Mouse (Mus musculus) heart, embryonic 11.5 days (tissue): ENCODE measurements at regions not wholly inside any gene's neighbourhood (a gene's known extent, or its start where the extent isn't known, plus 50 kb on each side); places are given as distances from the start of the nearest gene placed in this dataset.

Experiments used
- ATAC-seq: fragments of 200-750 bp; cut with Nextera tagmentation; replicated peaks from 2 replicates; pipeline ENCODE4 v1.8.0; 2017; ENCODE audit warnings: moderate library complexity; ENCODE audit not compliant: insufficient number of reproducible peaks, low FRiP score, low TSS enrichment
- H3K27ac ChIP-seq: fragments of 300-500 bp; sonication (generic); 2 replicates; pipeline ENCODE4 v1.5.1; 2014; ENCODE audit warnings: mild to moderate bottlenecking, low read depth, low read length
- H3K27me3 ChIP-seq: fragments of 300-500 bp; sonication (generic); 2 replicates; pipeline ENCODE4 v1.6.1; 2014; ENCODE audit warnings: mild to moderate bottlenecking, low read length, mixed read lengths; ENCODE audit not compliant: control insufficient read depth, insufficient read depth
- H3K36me3 ChIP-seq: fragments of 300-500 bp; sonication (generic); 2 replicates; pipeline ENCODE4 v1.6.1; 2014; ENCODE audit warnings: mild to moderate bottlenecking, low read length, moderate library complexity, mixed read lengths; ENCODE audit not compliant: control insufficient read depth, insufficient read depth
- H3K4me1 ChIP-seq: fragments of 300-500 bp; sonication (generic); 2 replicates; pipeline ENCODE4 v1.6.1; 2014; ENCODE audit warnings: low read length; ENCODE audit not compliant: control insufficient read depth, insufficient read depth
- H3K4me2 ChIP-seq: fragments of 300-500 bp; sonication (generic); 2 replicates; pipeline ENCODE4 v1.6.1; 2014; ENCODE audit warnings: mild to moderate bottlenecking, moderate library complexity
- H3K4me3 ChIP-seq: fragments of 300-500 bp; sonication (generic); 2 replicates; pipeline ENCODE4 v1.5.1; 2014; ENCODE audit warnings: low read depth, low read length
- H3K9ac ChIP-seq: fragments of 300-500 bp; sonication (generic); 2 replicates; pipeline ENCODE4 v1.6.1; 2014; ENCODE audit warnings: mild to moderate bottlenecking, low read depth, low read length, moderate library complexity
- H3K9me3 ChIP-seq: fragments of 300-500 bp; sonication (generic); replicated peaks from 2 replicates; pipeline ENCODE4 v1.6.1; 2016; ENCODE audit warnings: low read length; ENCODE audit not compliant: control insufficient read depth
- WGBS: fragments of 180-500 bp; shearing (Covaris S2); extraction: QIAGEN DNeasy Blood & Tissue Kit; methylation state at CpG from one replicate; pipeline ENCODE4 v1.1.7; 2014; ENCODE audit not compliant: insufficient replicate concordance; 5-methylcytosine and 5-hydroxymethylcytosine counted together

DNA sequence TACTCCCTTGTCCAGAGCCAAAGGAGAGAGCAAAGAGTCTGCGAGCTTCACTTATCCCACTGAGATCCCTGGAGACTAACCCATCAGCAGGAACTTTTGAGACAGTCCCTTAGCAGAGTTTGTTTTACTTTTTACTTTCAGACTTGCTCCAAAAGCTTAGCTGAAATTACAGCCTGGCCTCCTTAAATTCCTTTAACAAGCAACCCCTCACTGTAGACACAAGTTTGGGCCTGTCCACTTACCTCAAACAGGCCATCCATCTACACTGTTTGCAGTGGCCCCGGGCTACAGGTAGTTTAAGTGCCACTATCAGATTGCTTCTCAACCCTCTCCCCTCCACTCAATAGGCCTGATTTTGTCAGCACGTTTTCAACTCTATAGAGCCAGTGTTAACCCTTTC is 291.5 kb upstream of the Tnp1 start:
- WGBS, result 13% methylated on average over 3 of the region's 3 CpGs
- ATAC-seq, result no peak
- H3K9me3 ChIP-seq, result no peaks in the 10 kb centered on the region
- H3K4me1 ChIP-seq, result peaks cover 2% of the 10 kb centered on the region; the same call in 1 of the 2 replicates
- no peaks in the 10 kb centered on the region for H3K27me3 ChIP-seq
- no peak overlapping the region for H3K4me3 ChIP-seq
- no peak overlapping the region for H3K9ac ChIP-seq
- H3K4me2 ChIP-seq, result no peak overlapping the region
- no peak overlapping the region for H3K27ac ChIP-seq
- H3K36me3 ChIP-seq, result no peaks in the 10 kb centered on the region

DNA sequence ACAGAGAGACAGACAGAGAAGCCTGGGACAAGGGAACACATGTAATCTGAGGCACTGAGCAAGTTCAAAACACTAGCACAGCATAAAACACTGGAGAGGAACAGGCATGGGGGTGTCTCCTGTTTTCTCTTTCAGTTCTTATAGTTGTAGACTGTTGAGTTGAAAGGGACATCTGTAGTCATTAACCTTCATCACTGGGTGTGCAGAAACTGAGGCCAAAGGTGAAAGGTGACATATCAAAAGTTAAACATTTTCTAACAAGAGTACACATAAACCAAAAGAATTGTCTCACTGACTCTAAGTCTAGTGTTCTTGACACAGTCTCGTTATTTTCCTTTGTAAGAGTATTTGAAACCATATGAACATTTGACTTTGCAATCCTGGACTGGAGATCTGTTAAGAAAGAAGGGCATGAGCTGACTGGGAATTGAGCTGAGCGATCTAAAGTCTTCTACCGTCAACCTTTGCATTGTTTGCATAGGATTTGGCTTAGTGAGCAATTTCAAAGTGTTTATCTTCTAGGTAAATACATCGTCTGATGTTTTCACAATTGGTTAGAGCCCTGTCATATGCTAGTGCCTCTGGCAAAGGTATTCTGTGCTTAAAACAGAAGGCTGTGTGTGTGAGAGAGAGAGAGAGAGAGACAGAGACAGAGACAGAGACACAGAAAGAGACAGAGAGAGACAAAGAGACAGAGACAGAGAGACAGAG is 284.4 kb upstream of the Tnp1 start:
- no peaks in the 10 kb centered on the region for H3K4me1 ChIP-seq
- H3K27ac ChIP-seq, result no peak overlapping the region
- 63% methylated on average over 4 of the region's 4 CpGs for WGBS
- H3K4me2 ChIP-seq, result no peak overlapping the region
- H3K36me3 ChIP-seq, result no peaks in the 10 kb centered on the region
- no peak for ATAC-seq
- no peak overlapping the region for H3K4me3 ChIP-seq
- H3K9me3 ChIP-seq, result no peaks in the 10 kb centered on the region
- H3K9ac ChIP-seq, result no peak overlapping the region
- no peaks in the 10 kb centered on the region for H3K27me3 ChIP-seq

DNA sequence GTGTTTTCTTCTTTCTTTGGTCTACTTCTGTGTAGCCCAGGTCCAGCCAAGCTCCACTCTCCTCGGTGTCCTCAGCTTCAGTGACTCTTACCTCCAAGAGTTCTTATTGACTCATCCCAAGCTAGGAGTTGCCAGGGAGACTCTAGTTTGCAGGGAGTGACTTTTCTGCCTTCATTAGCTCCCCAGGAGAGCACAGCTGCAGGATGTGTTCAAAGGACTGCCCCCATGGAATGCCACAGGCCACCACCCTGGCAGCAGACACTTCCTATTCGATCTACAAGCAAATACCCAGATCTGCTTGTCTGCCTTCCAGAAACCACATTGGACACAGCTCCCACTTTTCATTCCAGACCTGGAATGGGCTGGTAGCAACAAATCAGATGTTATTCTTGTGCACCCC is 269.6 kb upstream of the Tnp1 start:
- H3K27ac ChIP-seq, result no peak overlapping the region
- WGBS, result 70% methylated on average over 2 of the region's 2 CpGs
- no peaks in the 10 kb centered on the region for H3K27me3 ChIP-seq
- H3K4me3 ChIP-seq, result no peak overlapping the region
- no peak for ATAC-seq
- H3K9me3 ChIP-seq, result no peaks in the 10 kb centered on the region
- no peak overlapping the region for H3K9ac ChIP-seq
- H3K36me3 ChIP-seq, result no peaks in the 10 kb centered on the region
- H3K4me1 ChIP-seq, result no peaks in the 10 kb centered on the region
- H3K4me2 ChIP-seq, result no peak overlapping the region

DNA sequence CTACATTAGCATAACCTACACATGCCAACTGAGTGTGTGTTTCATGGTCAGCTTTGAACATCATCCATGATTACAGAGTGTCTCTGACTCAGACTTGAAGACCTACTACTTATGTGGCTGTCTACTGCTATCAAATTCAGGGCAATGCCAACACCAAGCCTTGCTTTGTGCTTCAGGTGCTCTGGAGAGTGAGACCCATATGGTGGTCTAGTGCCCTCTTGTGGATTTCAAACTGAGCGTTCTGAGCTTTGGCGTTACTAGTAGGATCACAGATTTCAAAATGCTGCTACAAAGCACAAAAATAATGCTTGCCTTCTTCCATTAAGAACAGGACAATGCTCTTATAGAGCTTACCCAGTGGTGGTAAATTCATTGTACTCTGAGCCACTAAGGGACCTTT is 258.8 kb upstream of the Tnp1 start:
- ATAC-seq, result no peak
- no peak overlapping the region for H3K4me2 ChIP-seq
- WGBS, result 36% methylated on average over 2 of the region's 2 CpGs
- H3K9me3 ChIP-seq, result no peaks in the 10 kb centered on the region
- no peaks in the 10 kb centered on the region for H3K36me3 ChIP-seq
- H3K27me3 ChIP-seq, result no peaks in the 10 kb centered on the region
- H3K9ac ChIP-seq, result no peak overlapping the region
- H3K4me3 ChIP-seq, result no peak overlapping the region
- no peaks in the 10 kb centered on the region for H3K4me1 ChIP-seq
- H3K27ac ChIP-seq, result no peak overlapping the region

DNA sequence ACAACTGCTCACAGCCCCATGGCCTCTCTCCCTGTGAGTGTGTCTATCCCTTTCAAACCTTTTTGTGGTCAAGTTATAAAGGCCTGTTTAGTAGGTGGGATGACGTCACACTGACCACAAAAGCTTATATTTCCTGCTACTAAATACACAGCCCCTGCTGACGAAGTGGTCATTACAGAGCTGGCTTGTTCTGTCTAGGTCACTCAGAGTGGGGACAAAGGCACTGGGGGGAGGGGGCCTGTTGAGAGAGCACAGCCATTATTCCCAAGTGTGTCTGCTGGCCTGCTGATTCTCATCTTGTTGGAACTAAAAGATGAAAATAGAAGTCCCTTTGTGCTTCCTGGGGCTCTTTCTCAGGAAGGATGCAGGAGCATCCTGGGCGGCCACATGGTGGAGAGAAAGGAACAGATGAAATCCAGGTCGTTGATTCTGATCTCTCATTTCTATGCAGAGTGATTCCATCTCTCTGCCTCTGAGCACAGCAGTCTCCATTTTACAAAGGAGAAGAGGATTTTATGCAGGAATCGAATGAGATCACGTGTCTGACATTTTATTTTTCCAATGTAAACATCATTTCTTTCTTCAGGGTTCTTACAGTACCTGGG is 255.2 kb upstream of the Tnp1 start:
- Histone ChIP-seq H3K9me3 (no peaks in the 10 kb centered on the region), H3K27me3 (no peaks in the 10 kb centered on the region), H3K4me3 (no peak overlapping the region), H3K4me1 (0 out of 2 replicates have a peak, but pooled peaks cover 2% of the 10 kb centered on the region), H3K36me3 (no peaks in the 10 kb centered on the region), H3K4me2 (no peak overlapping the region), H3K27ac (no peak overlapping the region), H3K9ac (no peak overlapping the region)
- 55% methylated on average over 6 of the region's 6 CpGs for WGBS
- ATAC-seq, result no peak

DNA sequence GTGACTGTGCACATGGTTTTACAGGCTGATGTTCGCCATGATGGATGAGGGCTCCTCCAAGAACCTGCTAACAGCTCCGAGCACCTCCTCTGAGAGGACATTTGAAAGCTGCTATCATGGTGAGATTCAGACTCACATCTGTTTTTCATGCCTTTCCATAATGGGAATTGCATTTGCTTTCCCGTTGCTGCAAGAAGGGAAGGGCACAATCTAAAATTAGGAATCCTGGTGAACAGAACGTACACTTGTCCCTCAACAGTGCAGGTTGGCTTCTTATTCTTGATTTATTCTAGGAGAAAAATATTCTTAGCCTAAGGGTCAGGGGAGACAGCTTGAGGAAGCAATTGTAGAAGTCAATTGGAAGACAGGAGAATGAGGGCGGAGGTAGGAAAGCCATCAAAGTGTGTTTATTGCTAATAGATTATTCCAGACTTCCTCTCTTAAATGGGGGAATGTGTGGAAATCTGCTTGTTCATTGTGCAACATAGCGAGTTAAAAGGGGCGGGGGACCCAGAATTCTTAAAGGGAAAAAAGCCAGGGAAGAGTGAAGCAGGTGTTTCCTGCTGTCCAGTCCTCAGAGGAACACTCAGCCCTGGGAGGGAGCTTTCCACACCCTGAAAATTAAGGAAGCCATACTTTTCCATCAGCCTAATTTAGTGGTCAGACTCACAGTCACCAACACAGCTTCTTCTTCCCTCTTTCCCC is 253.5 kb upstream of the Tnp1 start:
- WGBS, result 57% methylated on average over 7 of the region's 7 CpGs
- H3K4me1 ChIP-seq, result 0 out of 2 replicates have a peak, but pooled peaks cover 2% of the 10 kb centered on the region
- H3K9ac ChIP-seq, result no peak overlapping the region
- no peak for ATAC-seq
- H3K36me3 ChIP-seq, result no peaks in the 10 kb centered on the region
- H3K4me3 ChIP-seq, result no peak overlapping the region
- H3K4me2 ChIP-seq, result no peak overlapping the region
- H3K27me3 ChIP-seq, result no peaks in the 10 kb centered on the region
- H3K27ac ChIP-seq, result no peak overlapping the region
- H3K9me3 ChIP-seq, result no peaks in the 10 kb centered on the region

DNA sequence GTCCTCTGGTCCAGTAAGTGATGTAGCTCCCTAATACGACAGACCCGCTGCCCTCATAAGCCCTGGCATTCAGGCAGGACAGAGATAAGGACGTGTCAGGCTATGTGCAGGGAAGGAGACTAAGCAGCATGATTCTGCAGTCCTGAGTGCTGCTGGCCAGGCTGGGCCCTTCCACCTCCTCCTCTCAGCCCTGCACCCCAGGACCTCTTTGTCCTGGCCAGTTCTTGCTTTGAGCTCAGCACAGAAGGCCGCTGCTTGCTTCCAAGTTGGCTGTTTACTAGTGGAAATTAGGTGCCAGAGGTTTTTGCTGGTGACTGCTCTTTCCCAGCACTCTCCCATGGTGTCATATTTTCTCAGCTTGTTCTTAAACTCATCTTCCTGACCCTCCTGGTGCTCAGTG is 249.3 kb upstream of the Tnp1 start:
- no peak overlapping the region for H3K4me2 ChIP-seq
- WGBS, result 31% methylated on average over 4 of the region's 4 CpGs
- H3K27ac ChIP-seq, result no peak overlapping the region
- no peaks in the 10 kb centered on the region for H3K9me3 ChIP-seq
- H3K4me3 ChIP-seq, result no peak overlapping the region
- 0 out of 2 replicates have a peak, but pooled peaks cover 2% of the 10 kb centered on the region for H3K4me1 ChIP-seq
- no peaks in the 10 kb centered on the region for H3K27me3 ChIP-seq
- no peaks in the 10 kb centered on the region for H3K36me3 ChIP-seq
- no peak overlapping the region for H3K9ac ChIP-seq
- ATAC-seq, result no peak

DNA sequence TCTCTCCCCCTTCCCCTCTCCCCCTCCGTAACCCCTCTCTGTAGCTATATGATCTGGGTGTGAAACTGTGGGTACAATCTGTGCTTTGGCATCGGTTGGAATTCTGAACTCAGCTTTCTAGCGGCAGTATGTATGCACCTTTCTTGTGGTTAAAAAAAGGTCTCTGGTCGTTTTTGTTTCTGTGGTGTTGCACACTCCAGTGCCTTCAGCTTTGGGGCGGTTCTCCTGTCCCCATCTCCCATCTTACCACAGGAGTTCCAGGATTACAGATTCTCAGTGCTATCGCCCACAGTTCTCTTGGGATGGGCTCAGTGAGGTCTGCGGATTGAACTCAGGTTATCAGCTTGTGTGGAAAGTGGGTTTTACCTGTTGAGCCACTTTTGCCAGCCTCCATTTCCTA is 248.5 kb upstream of the Tnp1 start:
- H3K27ac ChIP-seq, result no peak overlapping the region
- no peaks in the 10 kb centered on the region for H3K36me3 ChIP-seq
- H3K4me1 ChIP-seq, result peaks cover 7% of the 10 kb centered on the region
- no peak overlapping the region for H3K4me2 ChIP-seq
- H3K27me3 ChIP-seq, result no peaks in the 10 kb centered on the region
- H3K9me3 ChIP-seq, result no peaks in the 10 kb centered on the region
- no peak overlapping the region for H3K9ac ChIP-seq
- ATAC-seq, result no peak
- H3K4me3 ChIP-seq, result no peak overlapping the region
- WGBS, result 73% methylated on average over 7 of the region's 7 CpGs
